Mouse (Mus musculus) limb, embryonic 10.5 days (tissue): ENCODE results near the gene Lmod2. TPM values are rescaled to one million over a fixed set of nuclear protein-coding genes. Genes with fewer than 3 reads are reported as not detected.

Experiments used
- DNase-seq: peaks from one replicate; pipeline ENCODE4 v3.0.0-alpha.2; 2017; ENCODE audit warnings: low spot score
- H3K27ac ChIP-seq: fragments of 300-500 bp; sonication (generic); 2 replicates; pipeline ENCODE4 v1.5.1; 2016; ENCODE audit warnings: mild to moderate bottlenecking
- H3K27me3 ChIP-seq: fragments of 300-500 bp; sonication (generic); 2 replicates; pipeline ENCODE4 v1.6.1; 2016; ENCODE audit warnings: low read depth, mild to moderate bottlenecking; ENCODE audit not compliant: poor library complexity, severe bottlenecking
- H3K36me3 ChIP-seq: fragments of 300-500 bp; sonication (generic); 2 replicates; pipeline ENCODE4 v1.6.1; 2016; ENCODE audit warnings: mild to moderate bottlenecking, moderate library complexity
- H3K4me1 ChIP-seq: fragments of 300-500 bp; sonication (generic); 2 replicates; pipeline ENCODE4 v1.6.1; 2016
- H3K4me3 ChIP-seq: fragments of 300-500 bp; sonication (generic); 2 replicates; pipeline ENCODE4 v1.5.1; 2016; ENCODE audit warnings: mild to moderate bottlenecking, moderate library complexity
- H3K9me3 ChIP-seq: fragments of 300-500 bp; sonication (generic); replicated peaks from 2 replicates; pipeline ENCODE4 v1.6.1; 2016; ENCODE audit warnings: mild to moderate bottlenecking
- WGBS: fragments of 180-500 bp; shearing (Covaris S2); methylation state at CpG from one replicate; pipeline ENCODE4 v1.1.7; 2016; 5-methylcytosine and 5-hydroxymethylcytosine counted together
- polyA plus RNA-seq: library from polyadenylated mRNA; unstranded; fragments of >200 nt; fragmentation: Nextera tagmentation; extraction: Ambion mirVana; gene quantifications from 2 replicates; pipeline ENCODE4 v1.2.1, GENCODE M21; 2016

Gene Lmod2
- polyA plus RNA-seq, 1 experiment from 2014 or later, result 0.06 TPM

- Histone ChIP-seq H3K27ac (no peak overlapping the region), H3K27me3 (no peaks in the 10 kb centered on the region), H3K36me3 (no peaks in the 10 kb centered on the region), H3K4me1 (peaks cover 5% of the 10 kb centered on the region; the same call in 1 of the 2 replicates), H3K9me3 (no peaks in the 10 kb centered on the region), H3K4me3 (no peak overlapping the region)
- 68% methylated on average over 10 of the region's 10 CpGs for WGBS
- no peak for DNase-seq
Observed at GRCm38 (mm10) chr6:24585431-24586310, 11.9 kb upstream of the Lmod2 start.

- no peaks in the 10 kb centered on the region for H3K36me3 ChIP-seq
- no peak overlapping the region for H3K4me3 ChIP-seq
- no peaks in the 10 kb centered on the region for H3K27me3 ChIP-seq
- WGBS, result 68% methylated on average over 3 of the region's 3 CpGs
- no peak overlapping the region for H3K27ac ChIP-seq
- no peak for DNase-seq
- H3K9me3 ChIP-seq, result no peaks in the 10 kb centered on the region
- H3K4me1 ChIP-seq, result peaks cover 5% of the 10 kb centered on the region; the same call in 1 of the 2 replicates
Observed at GRCm38 (mm10) chr6:24586885-24587284, 10.7 kb upstream of the Lmod2 start.

GRCm38 (mm10) chr6:24590282-24590681, 7.3 kb upstream of the Lmod2 start:
- no peaks in the 10 kb centered on the region for H3K27me3 ChIP-seq
- H3K4me3 ChIP-seq, result no peak overlapping the region
- no peaks in the 10 kb centered on the region for H3K9me3 ChIP-seq
- H3K27ac ChIP-seq, result no peak overlapping the region
- 85% methylated on average over 5 of the region's 5 CpGs for WGBS
- H3K36me3 ChIP-seq, result no peaks in the 10 kb centered on the region
- H3K4me1 ChIP-seq, result peaks cover 5% of the 10 kb centered on the region; the same call in 1 of the 2 replicates
- no peak for DNase-seq

- 58% methylated on average over 10 of the region's 10 CpGs for WGBS
- Histone ChIP-seq H3K4me3 (no peak overlapping the region), H3K27ac (no peak overlapping the region), H3K27me3 (no peaks in the 10 kb centered on the region), H3K9me3 (no peaks in the 10 kb centered on the region), H3K4me1 (no peaks in the 10 kb centered on the region), H3K36me3 (no peaks in the 10 kb centered on the region)
- no peak for DNase-seq
Observed at GRCm38 (mm10) chr6:24591525-24592218, 5.9 kb upstream of the Lmod2 start.

GRCm38 (mm10) chr6:24599179-24599578, 1.6 kb downstream of the Lmod2 start:
- no peaks in the 10 kb centered on the region for H3K4me1 ChIP-seq
- WGBS, result 96% methylated on average over 6 of the region's 6 CpGs
- no peak overlapping the region for H3K4me3 ChIP-seq
- H3K36me3 ChIP-seq, result no peaks in the 10 kb centered on the region
- H3K9me3 ChIP-seq, result no peaks in the 10 kb centered on the region
- H3K27ac ChIP-seq, result no peak overlapping the region
- no peak for DNase-seq
- no peaks in the 10 kb centered on the region for H3K27me3 ChIP-seq

- Histone ChIP-seq H3K36me3 (no peaks in the 10 kb centered on the region), H3K9me3 (no peaks in the 10 kb centered on the region), H3K27me3 (no peaks in the 10 kb centered on the region), H3K27ac (no peak overlapping the region), H3K4me1 (no peaks in the 10 kb centered on the region), H3K4me3 (no peak overlapping the region)
- no peak for DNase-seq
- 91% methylated on average over 5 of the region's 5 CpGs for WGBS
Observed at GRCm38 (mm10) chr6:24599639-24600038, 2.1 kb downstream of the Lmod2 start.

GRCm38 (mm10) chr6:24600134-24600533, 2.6 kb downstream of the Lmod2 start:
- WGBS, result 87% methylated on average over 6 of the region's 6 CpGs
- H3K36me3 ChIP-seq, result no peaks in the 10 kb centered on the region
- no peaks in the 10 kb centered on the region for H3K9me3 ChIP-seq
- H3K4me3 ChIP-seq, result no peak overlapping the region
- H3K4me1 ChIP-seq, result no peaks in the 10 kb centered on the region
- no peak for DNase-seq
- H3K27ac ChIP-seq, result no peak overlapping the region
- H3K27me3 ChIP-seq, result no peaks in the 10 kb centered on the region

- Histone ChIP-seq H3K27ac (no peak overlapping the region), H3K4me1 (no peaks in the 10 kb centered on the region), H3K36me3 (no peaks in the 10 kb centered on the region), H3K27me3 (no peaks in the 10 kb centered on the region), H3K9me3 (no peaks in the 10 kb centered on the region), H3K4me3 (no peak overlapping the region)
- DNase-seq, result no peak
- WGBS, result 56% methylated on average over 4 of the region's 4 CpGs
Observed at GRCm38 (mm10) chr6:24600726-24601125, 3.2 kb downstream of the Lmod2 start.

- WGBS, result 46% methylated on average over 1 of the region's 1 CpGs
- H3K27me3 ChIP-seq, result no peaks in the 10 kb centered on the region
- no peaks in the 10 kb centered on the region for H3K36me3 ChIP-seq
- no peaks in the 10 kb centered on the region for H3K4me1 ChIP-seq
- no peak for DNase-seq
- H3K9me3 ChIP-seq, result no peaks in the 10 kb centered on the region
- no peak overlapping the region for H3K4me3 ChIP-seq
- H3K27ac ChIP-seq, result no peak overlapping the region
Observed at GRCm38 (mm10) chr6:24601668-24602067, 4.1 kb downstream of the Lmod2 start.

- H3K4me3 ChIP-seq, result no peak overlapping the region
- H3K4me1 ChIP-seq, result no peaks in the 10 kb centered on the region
- 74% methylated on average over 3 of the region's 3 CpGs for WGBS
- no peak for DNase-seq
- no peaks in the 10 kb centered on the region for H3K27me3 ChIP-seq
- H3K36me3 ChIP-seq, result no peaks in the 10 kb centered on the region
- no peaks in the 10 kb centered on the region for H3K9me3 ChIP-seq
- no peak overlapping the region for H3K27ac ChIP-seq
Observed at GRCm38 (mm10) chr6:24602351-24602750, 4.8 kb downstream of the Lmod2 start.

- no peaks in the 10 kb centered on the region for H3K36me3 ChIP-seq
- H3K27me3 ChIP-seq, result no peaks in the 10 kb centered on the region
- 96% methylated on average over 5 of the region's 5 CpGs for WGBS
- no peaks in the 10 kb centered on the region for H3K4me1 ChIP-seq
- H3K27ac ChIP-seq, result no peak overlapping the region
- no peaks in the 10 kb centered on the region for H3K9me3 ChIP-seq
- H3K4me3 ChIP-seq, result no peak overlapping the region
- no peak for DNase-seq
Observed at GRCm38 (mm10) chr6:24602993-24603392, 5.4 kb downstream of the Lmod2 start.

- no peaks in the 10 kb centered on the region for H3K9me3 ChIP-seq
- no peaks in the 10 kb centered on the region for H3K27me3 ChIP-seq
- WGBS, result 93% methylated on average over 7 of the region's 7 CpGs
- DNase-seq, result no peak
- H3K4me3 ChIP-seq, result no peak overlapping the region
- no peaks in the 10 kb centered on the region for H3K36me3 ChIP-seq
- H3K27ac ChIP-seq, result no peak overlapping the region
- no peaks in the 10 kb centered on the region for H3K4me1 ChIP-seq
Observed at GRCm38 (mm10) chr6:24604289-24604688, 6.7 kb downstream of the Lmod2 start.

GRCm38 (mm10) chr6:24605631-24606030, 8.1 kb downstream of the Lmod2 start:
- no peaks in the 10 kb centered on the region for H3K36me3 ChIP-seq
- 94% methylated on average over 8 of the region's 8 CpGs for WGBS

More at GRCm38 (mm10) chr6:24605631-24606030, 8.1 kb downstream of the Lmod2 start:
- no peak for DNase-seq
- Histone ChIP-seq H3K27ac (no peak overlapping the region), H3K4me1 (no peaks in the 10 kb centered on the region), H3K4me3 (no peak overlapping the region), H3K27me3 (no peaks in the 10 kb centered on the region), H3K9me3 (no peaks in the 10 kb centered on the region)
